Mouse (Mus musculus): ENCODE measurements around the gene Ptpn22. TPM values are rescaled to one million over a fixed set of nuclear protein-coding genes. Genes with fewer than 3 reads are reported as not detected.
A peak's percentile ranks its signal among the peaks of the same experiment; 100 is the strongest.
"Not testable (repeated sequence)": the region's sequence is repeated elsewhere in the genome, so short reads cannot be mapped to it uniquely, and the experiment has no call there.

Ptpn22 gene
- polyA plus RNA-seq (2016; fragmentation: Nextera tagmentation; extraction: Ambion mirVana) = 0.54 and 0.82 TPM in 2 replicates

- Histone ChIP-seq H3K27ac (ENCODE audit: poor library complexity, severe bottlenecking) (peak within 1 kb of the TSS; percentile 9; the same call in 1 of the 2 replicates), H3K4me3 (no peak within 1 kb of the TSS), H3K27me3 (replicated peaks) (no peaks in the 10 kb centered on the region), H3K4me2 (no peak within 1 kb of the TSS), H3K9ac (no peak within 1 kb of the TSS), H3K36me3 (no peaks in the 10 kb centered on the region), H3K4me1 (replicated peaks) (0 out of 2 replicates have a peak, but pooled peaks cover 6% of the 10 kb centered on the region), H3K9me3 (replicated peaks) (no peaks in the 10 kb centered on the region)
- no peak for ATAC-seq (ENCODE audit: insufficient number of reproducible peaks, low FRiP score)
- 68% methylated on average over 12 of the region's 12 CpGs for WGBS
Measured at GRCm38 (mm10) chr3:103858881-103859801, at the start of gene Ptpn22. Gene Ptpn22, plus strand, starts transcription at chr3:103859795.

GRCm38 (mm10) chr3:103809799-103810150 lies 49.8 kb upstream of the Ptpn22 start:
- ATAC-seq (ENCODE audit: insufficient number of reproducible peaks, low FRiP score) = peak; percentile 61
- Histone ChIP-seq H3K36me3 (peaks cover 18% of the 10 kb centered on the region), H3K9ac (peak overlapping the region; percentile 95), H3K9me3 (replicated peaks) (no peaks in the 10 kb centered on the region), H3K27me3 (replicated peaks) (no peaks in the 10 kb centered on the region), H3K4me1 (replicated peaks) (peaks cover 11% of the 10 kb centered on the region), H3K27ac (ENCODE audit: poor library complexity, severe bottlenecking) (peak overlapping the region; percentile 96), H3K4me3 (peak overlapping the region; percentile 97), H3K4me2 (peak overlapping the region; percentile 93)
- 1% methylated on average over 14 of the region's 14 CpGs for WGBS

DNA sequence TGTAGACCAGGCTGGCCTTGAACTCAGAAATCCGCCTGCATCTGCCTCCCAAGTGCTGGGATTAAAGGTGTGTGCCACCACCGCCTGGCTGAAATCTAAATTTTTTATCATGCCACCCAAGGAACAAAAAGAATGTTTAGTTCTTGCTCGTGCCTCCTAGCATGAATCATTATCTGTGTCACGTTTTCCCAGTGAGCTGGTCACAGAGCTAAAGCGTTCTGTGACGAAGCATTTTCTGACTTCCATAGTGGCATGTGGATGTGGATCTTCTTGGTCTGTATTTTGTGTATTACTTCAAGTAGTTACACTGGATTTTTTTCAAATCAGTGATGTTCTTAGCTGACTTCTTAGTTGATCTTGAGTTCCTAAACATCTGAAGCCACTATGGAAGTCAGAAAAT lies 48.6 kb upstream of the Ptpn22 start:
- Histone ChIP-seq H3K36me3 (peaks cover 24% of the 10 kb centered on the region), H3K27me3 (replicated peaks) (no peaks in the 10 kb centered on the region), H3K4me3 (no peak overlapping the region), H3K9ac (no peak overlapping the region), H3K9me3 (replicated peaks) (no peaks in the 10 kb centered on the region), H3K27ac (ENCODE audit: poor library complexity, severe bottlenecking) (no peak overlapping the region), H3K4me1 (replicated peaks) (peaks cover 11% of the 10 kb centered on the region), H3K4me2 (0 out of 2 replicates have a peak overlapping the region, but pooled peaks have one; percentile 5)
- WGBS = 80% methylated on average over 6 of the region's 6 CpGs
- ATAC-seq (ENCODE audit: insufficient number of reproducible peaks, low FRiP score) = peak; percentile 56; the same call in 1 of the 2 replicates

DNA sequence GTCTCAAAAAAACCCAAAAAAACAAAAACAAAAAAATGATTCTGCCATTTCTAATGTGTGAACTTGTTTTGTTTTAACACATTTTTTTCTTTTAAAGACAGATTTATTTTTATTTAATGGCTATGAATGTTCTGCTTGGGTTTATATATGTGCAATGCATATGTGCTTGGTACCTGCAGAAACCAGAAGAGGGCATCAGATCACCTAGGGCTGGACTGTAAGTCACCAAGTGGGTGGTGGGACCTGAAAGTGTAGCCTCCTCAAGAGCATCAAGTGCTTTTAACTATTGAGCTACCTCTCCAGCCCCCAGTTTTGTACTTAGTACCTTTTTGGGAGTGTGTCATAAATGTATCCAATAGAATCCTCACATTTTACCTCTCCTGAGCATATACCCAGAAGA lies 32.0 kb upstream of the Ptpn22 start:
- Histone ChIP-seq H3K4me1 (replicated peaks) (peaks cover 8% of the 10 kb centered on the region; the same call in 1 of the 2 replicates), H3K36me3 (peaks cover 11% of the 10 kb centered on the region), H3K27ac (ENCODE audit: poor library complexity, severe bottlenecking) (no peak overlapping the region), H3K9me3 (replicated peaks) (no peaks in the 10 kb centered on the region), H3K4me2 (no peak overlapping the region), H3K4me3 (no peak overlapping the region), H3K27me3 (replicated peaks) (no peaks in the 10 kb centered on the region), H3K9ac (no peak overlapping the region)
- no peak for ATAC-seq (ENCODE audit: insufficient number of reproducible peaks, low FRiP score)

DNA sequence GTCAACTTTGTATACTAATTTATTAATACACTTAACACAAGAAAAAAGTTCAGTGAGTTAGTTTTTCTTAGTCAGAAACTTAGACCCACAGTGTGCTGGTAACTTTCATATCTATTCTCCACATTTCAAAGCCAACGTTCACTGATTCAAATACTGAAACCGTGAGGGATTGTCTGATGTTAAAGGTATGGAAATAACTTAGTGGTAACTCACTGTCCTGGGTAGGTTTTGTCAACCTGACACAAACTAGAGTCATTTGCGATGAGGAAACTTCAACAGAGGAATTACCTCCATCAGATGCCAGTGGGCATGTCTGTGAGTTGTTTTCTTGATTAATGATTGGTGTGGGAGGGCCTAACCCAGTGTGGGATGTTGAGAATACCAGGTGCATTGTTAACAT lies 30.6 kb upstream of the Ptpn22 start:
- H3K27me3 ChIP-seq (replicated peaks) = no peaks in the 10 kb centered on the region
- H3K4me2 ChIP-seq = no peak overlapping the region
- H3K9me3 ChIP-seq (replicated peaks) = no peaks in the 10 kb centered on the region
- H3K27ac ChIP-seq (ENCODE audit: poor library complexity, severe bottlenecking) = no peak overlapping the region
- ATAC-seq (ENCODE audit: insufficient number of reproducible peaks, low FRiP score) = no peak
- WGBS = 78% methylated on average over 3 of the region's 3 CpGs
- H3K4me3 ChIP-seq = no peak overlapping the region
- H3K9ac ChIP-seq = no peak overlapping the region
- peaks cover 10% of the 10 kb centered on the region; the same call in 1 of the 2 replicates for H3K4me1 ChIP-seq (replicated peaks)
- no peaks in the 10 kb centered on the region for H3K36me3 ChIP-seq

DNA sequence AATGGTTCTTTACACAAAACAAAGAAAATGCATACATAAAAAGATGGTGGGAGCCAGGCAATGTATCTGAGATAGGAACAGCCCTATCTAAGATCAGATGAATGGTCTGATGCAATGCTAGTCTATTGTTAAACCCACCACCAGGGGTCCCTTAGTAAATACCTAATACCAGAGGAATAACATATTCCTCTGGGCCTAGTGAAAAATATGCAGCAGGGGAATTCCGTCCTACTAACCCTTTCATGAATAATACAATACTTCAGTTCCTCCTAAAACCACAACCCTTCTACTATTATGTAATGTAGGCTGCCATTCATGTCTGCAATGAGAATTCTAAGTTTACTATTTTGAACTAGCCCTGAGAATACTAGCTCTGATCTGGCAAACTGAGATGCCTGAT lies 28.9 kb upstream of the Ptpn22 start:
- not testable (repeated sequence) for H3K4me2 ChIP-seq; H3K4me3 ChIP-seq; H3K36me3 ChIP-seq; H3K27ac ChIP-seq (ENCODE audit: poor library complexity, severe bottlenecking); H3K9ac ChIP-seq; H3K27me3 ChIP-seq (replicated peaks); ATAC-seq (ENCODE audit: insufficient number of reproducible peaks, low FRiP score); H3K9me3 ChIP-seq (replicated peaks)
- peaks cover 10% of the 10 kb centered on the region; the same call in 1 of the 2 replicates for H3K4me1 ChIP-seq (replicated peaks)
- 83% methylated on average over 1 of the region's 1 CpGs for WGBS

DNA sequence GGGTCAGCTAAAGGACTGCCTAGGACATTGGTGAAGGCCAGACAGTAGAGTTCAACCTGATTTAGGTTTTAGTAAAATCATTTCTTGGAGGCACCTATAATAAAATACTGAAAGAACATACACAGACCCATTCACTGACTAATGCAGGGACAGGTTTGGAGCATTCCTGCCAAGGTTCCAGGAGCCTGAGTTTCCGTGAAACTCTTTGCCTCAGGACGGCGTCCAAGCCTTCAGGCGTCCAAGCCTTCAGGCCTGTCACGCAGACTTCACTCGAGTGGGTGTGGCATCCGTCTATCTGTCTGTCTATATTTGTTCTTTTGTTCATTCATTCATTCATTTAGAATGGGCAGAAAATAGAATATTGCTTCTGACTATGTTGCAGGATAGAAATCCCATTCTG lies 28.4 kb upstream of the Ptpn22 start:
- Histone ChIP-seq H3K4me2 (no peak overlapping the region), H3K27me3 (replicated peaks) (no peaks in the 10 kb centered on the region), H3K9me3 (replicated peaks) (no peaks in the 10 kb centered on the region), H3K4me3 (no peak overlapping the region), H3K36me3 (no peaks in the 10 kb centered on the region), H3K27ac (ENCODE audit: poor library complexity, severe bottlenecking) (peak overlapping the region; percentile 36; the same call in 1 of the 2 replicates), H3K9ac (no peak overlapping the region), H3K4me1 (replicated peaks) (peaks cover 10% of the 10 kb centered on the region; the same call in 1 of the 2 replicates)
- no peak for ATAC-seq (ENCODE audit: insufficient number of reproducible peaks, low FRiP score)
- 60% methylated on average over 7 of the region's 7 CpGs for WGBS

- Histone ChIP-seq H3K4me2 (no peak within 1 kb of the TSS), H3K27me3 (replicated peaks) (no peaks in the 10 kb centered on the region)
Measured at GRCm38 (mm10) chr3:103832426-103832825, 27.2 kb upstream of the Ptpn22 start, which contains the start of gene Bcl2l15. Gene Bcl2l15, plus strand, starts transcription at chr3:103832601.

GRCm38 (mm10) chr3:103834001-103834400 lies 25.6 kb upstream of the Ptpn22 start:
- no peaks in the 10 kb centered on the region for H3K27me3 ChIP-seq (replicated peaks)
- ATAC-seq (ENCODE audit: insufficient number of reproducible peaks, low FRiP score) = no peak
- peaks cover 10% of the 10 kb centered on the region; the same call in 1 of the 2 replicates for H3K4me1 ChIP-seq (replicated peaks)
- H3K4me2 ChIP-seq = no peak overlapping the region
- H3K4me3 ChIP-seq = no peak overlapping the region
- H3K36me3 ChIP-seq = no peaks in the 10 kb centered on the region
- no peaks in the 10 kb centered on the region for H3K9me3 ChIP-seq (replicated peaks)
- 90% methylated on average over 2 of the region's 2 CpGs for WGBS
- H3K27ac ChIP-seq (ENCODE audit: poor library complexity, severe bottlenecking) = no peak overlapping the region
- no peak overlapping the region for H3K9ac ChIP-seq

More at GRCm38 (mm10) chr3:103832426-103832825, 27.2 kb upstream of the Ptpn22 start, which contains the start of gene Bcl2l15:
- Histone ChIP-seq H3K4me1 (replicated peaks) (peaks cover 10% of the 10 kb centered on the region; the same call in 1 of the 2 replicates), H3K4me3 (no peak within 1 kb of the TSS), H3K36me3 (no peaks in the 10 kb centered on the region), H3K9ac (no peak within 1 kb of the TSS), H3K27ac (ENCODE audit: poor library complexity, severe bottlenecking) (peak within 1 kb of the TSS; percentile 27; the same call in 1 of the 2 replicates), H3K9me3 (replicated peaks) (no peaks in the 10 kb centered on the region)
- ATAC-seq (ENCODE audit: insufficient number of reproducible peaks, low FRiP score) = no peak

DNA sequence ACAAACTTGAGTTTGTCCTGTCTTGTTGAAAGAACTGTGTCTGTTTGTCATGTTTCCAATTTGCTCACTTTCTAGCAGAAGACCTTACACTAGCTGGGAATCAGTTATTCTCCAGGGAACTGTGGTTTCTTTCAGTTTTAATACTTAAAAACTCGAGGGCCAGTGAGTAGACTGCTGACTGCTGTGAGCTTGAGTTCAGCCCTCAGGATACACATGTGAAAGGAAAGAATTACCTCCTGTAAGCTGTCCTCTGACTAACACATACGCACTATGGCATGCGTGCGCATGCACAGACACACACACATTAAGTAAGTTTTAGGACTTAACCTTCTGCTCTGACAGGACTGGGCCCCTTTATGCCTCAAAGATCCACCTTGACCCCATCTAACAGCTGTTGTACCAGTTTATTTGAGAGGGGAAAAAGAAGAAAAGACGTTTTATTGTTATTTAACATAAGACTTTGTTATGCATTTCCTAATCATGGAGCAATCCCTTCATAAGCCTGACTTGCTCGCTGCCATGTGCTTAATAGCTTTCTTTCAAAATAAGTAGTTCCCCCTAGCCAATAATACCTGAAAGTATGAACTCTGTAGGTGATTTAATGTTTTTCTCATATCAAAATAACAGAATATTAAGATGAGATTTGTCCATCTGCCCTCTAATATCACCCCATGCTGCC lies 24.2 kb upstream of the Ptpn22 start:
- peaks cover 8% of the 10 kb centered on the region; the same call in 1 of the 2 replicates for H3K4me1 ChIP-seq (replicated peaks)
- H3K4me2 ChIP-seq = no peak overlapping the region
- WGBS = 79% methylated on average over 6 of the region's 6 CpGs
- no peak overlapping the region for H3K27ac ChIP-seq (ENCODE audit: poor library complexity, severe bottlenecking)
- H3K36me3 ChIP-seq = no peaks in the 10 kb centered on the region
- H3K9ac ChIP-seq = no peak overlapping the region
- no peak overlapping the region for H3K4me3 ChIP-seq
- no peak for ATAC-seq (ENCODE audit: insufficient number of reproducible peaks, low FRiP score)
- H3K27me3 ChIP-seq (replicated peaks) = no peaks in the 10 kb centered on the region
- no peaks in the 10 kb centered on the region for H3K9me3 ChIP-seq (replicated peaks)

GRCm38 (mm10) chr3:103835951-103836310 lies 23.7 kb upstream of the Ptpn22 start:
- Histone ChIP-seq H3K4me1 (replicated peaks) (peaks cover 8% of the 10 kb centered on the region; the same call in 1 of the 2 replicates), H3K4me2 (no peak overlapping the region), H3K9me3 (replicated peaks) (0 out of 2 replicates have a peak, but pooled peaks cover 2% of the 10 kb centered on the region), H3K27ac (ENCODE audit: poor library complexity, severe bottlenecking) (no peak overlapping the region), H3K27me3 (replicated peaks) (no peaks in the 10 kb centered on the region), H3K9ac (no peak overlapping the region), H3K4me3 (no peak overlapping the region), H3K36me3 (no peaks in the 10 kb centered on the region)
- WGBS = 70% methylated on average over 10 of the region's 10 CpGs
- ATAC-seq (ENCODE audit: insufficient number of reproducible peaks, low FRiP score) = no peak

Measured in heart, embryonic 12.5 days (tissue).